Mouse (Mus musculus): ENCODE data around the gene Arih1. TPM values are rescaled to one million over a fixed set of nuclear protein-coding genes. Genes with fewer than 3 reads are reported as not detected.
A peak's percentile ranks its signal among the peaks of the same experiment; 100 is the strongest.
"Not testable (repeated sequence)": the region's sequence is repeated elsewhere in the genome, so short reads cannot be mapped to it uniquely, and the experiment has no call there.

The Arih1 gene
- polyA plus RNA-seq, 1 experiment from 2014 or later = 22.2 TPM

DNA sequence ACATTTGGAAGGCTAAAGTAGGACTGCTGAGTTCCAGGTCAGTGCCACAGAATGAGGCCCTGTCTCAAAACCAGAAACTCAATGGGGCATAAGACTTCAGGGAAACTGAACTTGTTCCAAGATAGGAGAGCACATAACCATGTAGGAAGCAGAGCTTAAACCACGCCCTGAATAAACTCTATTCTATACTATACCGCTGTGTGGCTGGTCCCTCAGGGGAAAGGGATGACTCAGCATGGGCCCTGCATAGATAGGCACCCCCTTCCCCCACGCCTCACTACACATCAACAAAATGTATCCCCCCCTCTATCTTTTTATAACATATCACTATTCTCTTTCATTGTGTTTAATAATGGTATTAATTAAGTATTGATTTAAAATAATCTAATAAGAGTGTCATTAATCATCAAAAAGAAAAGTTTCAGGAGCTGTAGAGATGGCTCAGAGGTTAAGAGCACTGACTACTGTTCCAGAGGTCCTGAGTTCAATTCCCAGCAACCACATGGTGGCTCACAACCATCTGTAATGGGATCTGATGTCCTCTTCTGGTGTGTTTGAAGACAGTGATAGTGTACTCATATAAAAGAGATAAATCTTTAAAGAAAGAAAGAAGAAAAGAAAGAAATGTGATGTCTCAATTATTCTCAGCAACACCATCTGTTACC is 30.9 kb downstream of the Arih1 start:
- Histone ChIP-seq H3K4me3 (no peak overlapping the region), H3K27me3 (ENCODE audit: insufficient read depth, poor library complexity, severe bottlenecking) (no peaks in the 10 kb centered on the region), H3K27ac (no peak overlapping the region), H3K9me3 (no peaks in the 10 kb centered on the region), H3K36me3 (peaks cover 17% of the 10 kb centered on the region; the same call in 1 of the 2 replicates), H3K4me1 (peaks cover 18% of the 10 kb centered on the region)
- WGBS = 78% methylated on average over 3 of the region's 3 CpGs
- DNase-seq (ENCODE audit: low spot score) = no peak

DNA sequence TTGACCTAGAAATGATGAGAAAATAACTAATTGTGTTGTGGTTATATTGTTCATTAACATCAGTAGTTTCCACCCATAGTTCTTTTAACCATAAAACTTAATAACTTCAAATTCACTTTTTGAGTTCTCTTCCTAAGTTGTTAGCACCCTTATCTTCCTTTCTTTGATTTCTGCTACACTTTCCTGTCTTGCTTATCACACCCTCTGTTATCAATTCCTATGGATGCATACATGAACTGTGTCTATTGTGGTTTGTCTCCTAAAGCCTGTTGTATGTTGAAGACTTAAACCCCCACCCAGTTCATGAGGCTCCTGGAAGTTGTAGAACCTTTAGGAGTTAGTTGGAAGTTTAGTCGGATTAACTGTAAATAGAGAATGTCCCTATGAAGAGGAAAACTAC is 52.7 kb downstream of the Arih1 start:
- Histone ChIP-seq H3K27me3 (ENCODE audit: insufficient read depth, poor library complexity, severe bottlenecking) (no peaks in the 10 kb centered on the region), H3K36me3 (peaks cover 51% of the 10 kb centered on the region), H3K4me1 (no peaks in the 10 kb centered on the region), H3K9me3 (no peaks in the 10 kb centered on the region), H3K27ac (no peak overlapping the region), H3K4me3 (no peak overlapping the region)
- 86% methylated on average over 1 of the region's 1 CpGs for WGBS
- DNase-seq (ENCODE audit: low spot score) = no peak

DNA sequence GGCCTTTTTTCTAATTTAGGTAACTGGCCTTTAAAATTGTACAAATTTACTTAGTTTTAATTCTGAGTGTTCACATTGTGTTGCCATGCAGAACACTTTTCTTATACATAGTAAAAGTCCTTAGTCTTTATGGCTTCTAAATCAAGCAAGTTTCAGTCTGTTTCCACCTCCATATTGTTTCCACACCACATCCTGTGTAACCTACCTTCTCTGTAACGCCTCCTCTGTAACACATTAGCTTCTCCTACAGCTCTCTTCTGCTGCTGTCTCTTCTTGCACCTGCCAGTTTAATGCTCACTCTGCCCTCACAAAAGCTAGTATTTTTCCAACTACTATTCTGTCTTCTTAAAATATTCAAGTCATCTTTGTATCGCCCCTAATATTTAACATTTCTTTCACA is 54.8 kb downstream of the Arih1 start:
- no peak for DNase-seq (ENCODE audit: low spot score)
- H3K27ac ChIP-seq = no peak overlapping the region
- 93% methylated on average over 2 of the region's 2 CpGs for WGBS
- H3K4me1 ChIP-seq = no peaks in the 10 kb centered on the region
- H3K36me3 ChIP-seq = peaks cover 55% of the 10 kb centered on the region
- H3K27me3 ChIP-seq (ENCODE audit: insufficient read depth, poor library complexity, severe bottlenecking) = no peaks in the 10 kb centered on the region
- H3K4me3 ChIP-seq = no peak overlapping the region
- H3K9me3 ChIP-seq = no peaks in the 10 kb centered on the region

DNA sequence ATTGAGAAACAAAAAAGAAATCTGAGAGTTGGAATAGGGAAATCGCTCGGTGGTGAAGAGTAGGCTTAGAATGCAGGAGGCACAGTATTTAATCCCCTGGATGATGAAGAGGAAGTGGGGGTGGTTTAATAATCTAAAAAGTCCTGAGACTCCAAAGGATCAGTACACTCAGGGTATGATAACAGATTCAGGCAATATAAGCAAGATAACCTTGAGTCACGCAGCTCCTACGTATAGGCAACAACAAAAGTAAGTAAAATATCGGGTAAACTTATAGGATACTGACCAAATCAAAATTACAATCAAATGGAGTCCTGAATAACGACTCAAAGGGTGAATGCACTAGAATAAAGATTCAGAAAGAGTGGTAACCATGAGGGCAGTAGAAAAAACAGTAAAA is 65.9 kb downstream of the Arih1 start:
- H3K9me3 ChIP-seq = no peaks in the 10 kb centered on the region
- WGBS = 87% methylated on average over 6 of the region's 6 CpGs
- H3K4me3 ChIP-seq = no peak overlapping the region
- H3K27me3 ChIP-seq (ENCODE audit: insufficient read depth, poor library complexity, severe bottlenecking) = no peaks in the 10 kb centered on the region
- peaks cover 15% of the 10 kb centered on the region for H3K36me3 ChIP-seq
- H3K4me1 ChIP-seq = no peaks in the 10 kb centered on the region
- DNase-seq (ENCODE audit: low spot score) = no peak
- H3K27ac ChIP-seq = no peak overlapping the region

DNA sequence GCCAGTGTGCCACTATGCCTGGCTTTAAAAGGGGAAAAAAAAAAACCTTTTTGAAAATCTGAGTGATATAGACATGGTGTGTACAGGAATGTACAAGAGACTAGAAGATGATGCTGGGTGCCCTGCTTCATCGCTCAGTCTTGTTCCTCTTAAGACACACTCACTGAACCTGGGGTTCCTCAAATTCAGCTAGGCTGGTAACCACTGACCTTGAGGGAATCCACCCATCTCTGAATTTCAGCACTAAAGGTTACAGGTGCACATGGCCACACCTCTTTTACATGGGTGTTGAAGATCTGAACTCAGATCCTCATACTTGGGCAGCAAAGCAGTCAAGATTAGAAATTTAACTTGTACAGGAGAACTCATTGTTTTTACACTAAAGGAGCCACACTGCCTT is 79.1 kb downstream of the Arih1 start:
- H3K9me3 ChIP-seq = no peaks in the 10 kb centered on the region
- H3K4me3 ChIP-seq = no peak overlapping the region
- no peak overlapping the region for H3K27ac ChIP-seq
- WGBS = 96% methylated on average over 1 of the region's 1 CpGs
- DNase-seq (ENCODE audit: low spot score) = no peak
- H3K4me1 ChIP-seq = no peaks in the 10 kb centered on the region
- H3K27me3 ChIP-seq (ENCODE audit: insufficient read depth, poor library complexity, severe bottlenecking) = no peaks in the 10 kb centered on the region
- H3K36me3 ChIP-seq = peaks cover 67% of the 10 kb centered on the region

DNA sequence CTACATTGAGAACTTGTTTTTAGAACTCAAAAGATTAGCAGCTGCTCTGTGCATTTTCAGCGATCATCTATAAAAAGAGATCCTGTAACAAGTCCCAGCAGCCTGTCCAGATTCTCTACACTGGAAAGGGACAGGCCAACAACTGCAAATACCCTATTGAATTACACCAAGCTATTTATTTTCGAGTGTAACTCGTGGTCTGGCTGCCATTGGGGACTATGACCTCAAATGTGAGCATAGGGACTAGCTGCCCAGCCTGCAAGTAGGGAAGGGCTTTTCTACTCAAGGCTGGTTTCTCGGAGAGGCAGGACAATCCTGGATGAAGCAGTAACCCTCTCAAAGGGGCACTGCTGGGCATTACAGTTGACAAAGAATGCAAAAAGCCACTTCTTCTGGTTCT is 97.3 kb downstream of the Arih1 start:
- Histone ChIP-seq H3K27me3 (ENCODE audit: insufficient read depth, poor library complexity, severe bottlenecking) (no peaks in the 10 kb centered on the region), H3K36me3 (peaks cover 41% of the 10 kb centered on the region), H3K9me3 (no peaks in the 10 kb centered on the region), H3K27ac (no peak overlapping the region), H3K4me3 (no peak overlapping the region), H3K4me1 (no peaks in the 10 kb centered on the region)
- no peak for DNase-seq (ENCODE audit: low spot score)
- WGBS = 85% methylated on average over 4 of the region's 4 CpGs

DNA sequence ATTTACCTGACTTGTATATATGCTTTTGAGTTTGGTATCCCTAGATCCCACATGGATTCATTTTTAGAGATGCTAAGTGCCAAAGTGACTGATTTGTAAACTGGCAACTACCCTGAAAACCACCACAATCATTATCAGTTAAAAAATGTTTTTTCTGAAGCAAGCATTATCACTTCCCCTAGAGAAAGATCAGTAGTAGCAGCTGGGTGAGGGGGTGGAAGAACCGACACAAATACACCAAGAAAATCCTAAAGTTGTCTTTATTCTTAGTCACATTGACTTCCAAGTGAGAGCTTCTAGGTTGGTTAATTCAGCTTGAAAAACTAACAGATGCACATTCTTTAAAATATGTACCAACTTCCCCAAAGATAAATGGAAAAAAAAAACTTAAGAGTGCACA is 98.1 kb downstream of the Arih1 start:
- Histone ChIP-seq H3K27ac (no peak overlapping the region), H3K4me1 (no peaks in the 10 kb centered on the region), H3K36me3 (peaks cover 33% of the 10 kb centered on the region), H3K27me3 (ENCODE audit: insufficient read depth, poor library complexity, severe bottlenecking) (no peaks in the 10 kb centered on the region), H3K4me3 (no peak overlapping the region), H3K9me3 (no peaks in the 10 kb centered on the region)
- 69% methylated on average over 1 of the region's 1 CpGs for WGBS
- no peak for DNase-seq (ENCODE audit: low spot score)

DNA sequence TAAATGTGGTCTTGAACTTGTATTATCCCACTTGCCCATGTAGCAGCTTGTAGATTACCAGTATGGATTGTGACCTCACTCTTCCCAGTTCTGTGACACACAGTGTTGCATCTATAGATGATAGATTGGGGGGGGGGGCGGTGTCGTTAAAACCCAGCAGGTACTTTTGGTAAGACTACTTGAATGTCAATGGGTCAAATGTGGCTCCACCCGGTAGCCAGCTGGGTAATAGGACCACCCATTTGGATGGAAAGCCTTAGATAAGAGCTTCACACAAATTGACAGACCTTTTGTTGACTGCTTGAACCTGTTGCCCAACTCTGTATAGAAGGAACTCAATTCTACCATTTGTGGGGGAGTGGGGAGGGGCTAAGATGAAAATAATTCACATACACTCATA is 99.0 kb downstream of the Arih1 start:
- DNase-seq (ENCODE audit: low spot score) = no peak
- 54% methylated on average over 3 of the region's 3 CpGs for WGBS
- H3K9me3 ChIP-seq = no peaks in the 10 kb centered on the region
- H3K4me3 ChIP-seq = no peak overlapping the region
- peaks cover 24% of the 10 kb centered on the region for H3K36me3 ChIP-seq
- H3K27me3 ChIP-seq (ENCODE audit: insufficient read depth, poor library complexity, severe bottlenecking) = no peaks in the 10 kb centered on the region
- H3K27ac ChIP-seq = no peak overlapping the region
- no peaks in the 10 kb centered on the region for H3K4me1 ChIP-seq

DNA sequence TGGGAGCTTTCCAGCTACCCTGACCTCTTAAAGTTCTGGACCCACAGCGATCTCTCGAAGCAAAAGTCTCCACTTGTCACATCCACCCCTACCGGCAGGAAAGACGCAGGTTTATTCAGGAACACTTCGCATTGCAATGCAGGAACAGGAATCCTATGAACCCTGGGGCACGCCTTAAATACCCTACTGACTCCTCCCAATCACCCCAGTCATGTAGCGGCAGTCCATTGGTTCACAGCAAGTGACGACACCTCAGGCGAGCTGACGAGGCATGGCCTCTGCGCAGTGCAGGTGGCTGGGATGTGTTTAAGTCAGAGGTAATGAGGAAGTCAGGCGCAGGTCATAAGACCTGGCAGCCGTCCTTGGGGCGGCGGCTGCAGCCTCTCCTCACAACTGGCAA is 110.8 kb downstream of the Arih1 start:
- Histone ChIP-seq H3K9me3 (no peaks in the 10 kb centered on the region), H3K36me3 (no peaks in the 10 kb centered on the region), H3K27me3 (ENCODE audit: insufficient read depth, poor library complexity, severe bottlenecking) (no peaks in the 10 kb centered on the region), H3K4me3 (no peak overlapping the region), H3K4me1 (no peaks in the 10 kb centered on the region), H3K27ac (no peak overlapping the region)
- DNase-seq (ENCODE audit: low spot score) = no peak
- WGBS = 88% methylated on average over 15 of the region's 15 CpGs

DNA sequence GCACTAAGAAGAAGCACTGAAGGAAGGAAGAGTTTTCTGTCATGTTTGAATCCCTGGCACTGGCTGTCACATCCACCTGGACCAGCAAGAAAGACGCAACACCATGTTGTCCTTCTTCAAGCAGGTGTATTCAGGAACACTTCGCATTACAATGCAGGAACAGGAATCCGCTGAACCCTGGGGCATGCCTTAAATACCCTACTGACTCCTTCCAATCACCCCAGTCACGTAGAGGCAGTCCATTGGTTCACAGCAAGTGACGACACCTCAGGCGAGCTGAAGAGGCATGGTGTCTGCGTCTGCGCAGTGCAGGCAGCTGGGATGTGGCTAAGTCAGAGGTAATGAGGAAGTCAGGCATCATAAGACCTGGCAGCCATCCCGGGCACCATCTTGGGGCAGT is 116.8 kb downstream of the Arih1 start:
- Histone ChIP-seq H3K9me3 (no peaks in the 10 kb centered on the region), H3K4me3 (no peak overlapping the region), H3K27ac (no peak overlapping the region), H3K36me3 (no peaks in the 10 kb centered on the region), H3K4me1 (no peaks in the 10 kb centered on the region), H3K27me3 (ENCODE audit: insufficient read depth, poor library complexity, severe bottlenecking) (no peaks in the 10 kb centered on the region)
- no peak for DNase-seq (ENCODE audit: low spot score)
- 85% methylated on average over 9 of the region's 9 CpGs for whole genome bisulfite sequencing

DNA sequence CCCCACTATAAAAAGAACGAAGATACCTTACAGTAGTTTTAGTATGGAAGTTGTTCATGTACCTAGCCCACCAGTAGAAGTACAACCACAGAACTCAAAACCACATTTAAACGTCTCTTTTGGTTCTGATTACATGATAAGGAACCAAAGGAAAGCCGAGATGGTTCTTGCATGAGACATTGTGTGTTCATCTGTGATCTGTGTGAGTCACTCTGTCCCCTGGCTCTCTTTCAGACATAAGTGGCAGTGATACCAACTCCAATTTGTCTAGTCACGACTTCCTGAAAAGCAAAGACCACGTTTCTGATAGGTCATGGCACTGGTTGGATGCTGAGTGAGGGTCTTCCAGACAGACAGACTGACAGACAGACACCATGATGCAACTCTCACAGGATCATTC is 117.2 kb downstream of the Arih1 start:
- no peak for DNase-seq (ENCODE audit: low spot score)
- H3K9me3 ChIP-seq = no peaks in the 10 kb centered on the region
- H3K4me3 ChIP-seq = no peak overlapping the region
- no peaks in the 10 kb centered on the region for H3K27me3 ChIP-seq (ENCODE audit: insufficient read depth, poor library complexity, severe bottlenecking)
- WGBS = 74% methylated on average over 5 of the region's 5 CpGs
- H3K36me3 ChIP-seq = no peaks in the 10 kb centered on the region
- no peaks in the 10 kb centered on the region for H3K4me1 ChIP-seq
- H3K27ac ChIP-seq = no peak overlapping the region

DNA sequence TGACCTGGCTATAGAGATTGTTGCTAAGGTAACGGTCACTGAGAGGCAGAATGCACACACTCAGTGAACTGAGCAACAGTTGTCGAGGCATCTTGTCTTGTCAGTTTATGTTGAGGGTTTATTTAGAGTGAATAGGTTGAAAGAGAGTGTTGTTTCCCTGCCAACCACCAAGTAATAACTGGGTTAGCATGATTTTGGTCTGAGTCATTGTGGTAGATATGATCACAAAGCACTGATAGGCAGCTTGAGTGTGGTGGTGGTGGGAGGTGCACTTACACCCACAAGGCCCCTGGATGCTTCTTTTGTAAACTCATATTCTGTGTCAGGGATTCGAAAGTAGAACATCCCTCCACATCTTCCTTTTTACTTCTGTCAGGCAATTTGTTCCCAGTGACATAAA is 125.9 kb downstream of the Arih1 start:
- not testable (repeated sequence) for DNase-seq (ENCODE audit: low spot score); H3K27me3 ChIP-seq (ENCODE audit: insufficient read depth, poor library complexity, severe bottlenecking); H3K4me3 ChIP-seq; H3K27ac ChIP-seq; H3K9me3 ChIP-seq; H3K4me1 ChIP-seq; H3K36me3 ChIP-seq
- 61% methylated on average over 2 of the region's 3 CpGs for WGBS

DNA sequence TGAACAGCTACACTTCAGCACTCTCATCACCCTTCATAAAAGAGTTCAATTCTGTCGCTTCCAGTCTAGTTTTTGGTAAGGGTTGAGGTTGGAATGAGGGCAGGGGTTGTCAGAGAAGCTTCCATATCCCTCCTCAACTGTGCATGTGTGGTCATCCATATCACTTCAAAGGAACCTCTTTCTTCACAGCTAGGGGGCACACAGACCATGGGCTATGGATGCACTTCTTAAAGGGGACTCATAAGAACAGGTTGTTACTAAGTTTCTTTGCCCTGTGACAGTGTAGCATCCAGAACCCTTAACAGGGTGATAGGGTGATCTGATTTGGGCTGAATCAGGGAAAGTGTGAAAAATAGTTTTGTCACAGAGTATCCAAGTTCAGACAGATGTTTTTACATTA is 128.4 kb downstream of the Arih1 start:
- H3K9me3 ChIP-seq; H3K4me1 ChIP-seq; DNase-seq (ENCODE audit: low spot score); H3K27ac ChIP-seq; H3K4me3 ChIP-seq; H3K36me3 ChIP-seq; H3K27me3 ChIP-seq (ENCODE audit: insufficient read depth, poor library complexity, severe bottlenecking): not testable (repeated sequence)
- 54% methylated on average over 1 of the region's 1 CpGs for WGBS

DNA sequence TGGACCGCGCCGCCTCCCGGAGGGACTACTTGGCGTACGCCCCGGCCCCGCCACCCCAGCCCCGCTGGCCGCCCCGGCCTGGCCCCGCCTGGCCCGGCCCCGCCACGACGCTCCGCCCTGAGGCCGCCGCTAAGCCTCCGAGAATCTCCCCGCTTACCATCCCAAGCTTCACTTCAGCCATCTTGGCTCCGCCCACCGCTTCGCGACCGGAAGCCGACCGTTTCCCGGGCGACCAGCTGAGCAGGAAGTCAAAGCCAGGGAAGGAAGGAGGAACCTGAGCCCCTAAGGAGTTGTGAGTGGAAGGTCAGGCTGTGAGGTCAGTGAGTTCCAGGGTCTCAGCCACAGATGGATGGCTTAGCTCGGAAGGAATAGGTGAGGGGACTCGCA is 133.2 kb downstream of the Arih1 start, which contains the start of gene Bbs4:
TSS of gene Bbs4 (minus strand) at position 256 of the 387 bp plus-strand sequence.
- WGBS = under 1% methylated on average over 32 of the region's 32 CpGs
- peak; percentile 97 for DNase-seq (ENCODE audit: low spot score)
- H3K9me3 ChIP-seq = no peaks in the 10 kb centered on the region
- H3K4me3 ChIP-seq = peak within 1 kb of the TSS; percentile 79
- H3K27me3 ChIP-seq (ENCODE audit: insufficient read depth, poor library complexity, severe bottlenecking) = no peaks in the 10 kb centered on the region
- H3K36me3 ChIP-seq = no peaks in the 10 kb centered on the region
- H3K4me1 ChIP-seq = peaks cover 2% of the 10 kb centered on the region; the same call in 1 of the 2 replicates
- H3K27ac ChIP-seq = peak within 1 kb of the TSS; percentile 90

Measured in heart, embryonic 10.5 days (tissue).